Mouse (Mus musculus) midbrain, embryonic 13.5 days (tissue): ENCODE measurements around the gene Mapk6. TPM values are rescaled to one million over a fixed set of nuclear protein-coding genes. Genes with fewer than 3 reads are reported as not detected.

Experiments
- ATAC-seq: fragments of 200-750 bp; cut with Nextera tagmentation; 2 replicates; pipeline ENCODE4 v1.8.0; 2017; ENCODE audit warnings: mild to moderate bottlenecking, moderate TSS enrichment, moderate library complexity
- H3K27ac ChIP-seq: fragments of 300-500 bp; sonication (generic); 2 replicates; pipeline ENCODE4 v1.5.1; 2015; ENCODE audit warnings: inconsistent platforms, mild to moderate bottlenecking, moderate library complexity
- H3K27me3 ChIP-seq: fragments of 300-500 bp; sonication (generic); 2 replicates; pipeline ENCODE4 v1.6.1; 2015; ENCODE audit warnings: mild to moderate bottlenecking, inconsistent platforms
- H3K36me3 ChIP-seq: fragments of 300-500 bp; sonication (generic); 2 replicates; pipeline ENCODE4 v1.6.1; 2015; ENCODE audit warnings: mild to moderate bottlenecking, inconsistent platforms
- H3K4me1 ChIP-seq: fragments of 300-500 bp; sonication (generic); replicated peaks from 2 replicates; pipeline ENCODE4 v1.6.1; 2015; ENCODE audit warnings: inconsistent platforms
- H3K4me2 ChIP-seq: fragments of 300-500 bp; sonication (generic); replicated peaks from 2 replicates; pipeline ENCODE4 v1.6.1; 2015; ENCODE audit warnings: moderate library complexity, mild to moderate bottlenecking, inconsistent platforms
- H3K4me3 ChIP-seq: fragments of 300-500 bp; sonication (generic); replicated peaks from 2 replicates; pipeline ENCODE4 v1.5.1; 2015; ENCODE audit warnings: mild to moderate bottlenecking, inconsistent platforms
- H3K9ac ChIP-seq: fragments of 300-500 bp; sonication (generic); replicated peaks from 2 replicates; pipeline ENCODE4 v1.6.1; 2015; ENCODE audit warnings: mild to moderate bottlenecking, inconsistent platforms
- H3K9me3 ChIP-seq: fragments of 300-500 bp; sonication (generic); 2 replicates; pipeline ENCODE4 v1.6.1; 2016; ENCODE audit warnings: mild to moderate bottlenecking, inconsistent platforms
- WGBS: fragments of 180-500 bp; shearing (Covaris S2); methylation state at CpG from one replicate; pipeline ENCODE4 v1.1.7; 2015; 5-methylcytosine and 5-hydroxymethylcytosine counted together
- polyA plus RNA-seq: library from polyadenylated mRNA; unstranded; fragments of >200 nt; fragmentation: Nextera tagmentation; extraction: Ambion mirVana; gene quantifications from 2 replicates; pipeline ENCODE4 v1.2.1, GENCODE M21; 2015

The Mapk6 gene
- polyA plus RNA-seq, 1 experiment from 2014 or later, result 196 TPM

DNA sequence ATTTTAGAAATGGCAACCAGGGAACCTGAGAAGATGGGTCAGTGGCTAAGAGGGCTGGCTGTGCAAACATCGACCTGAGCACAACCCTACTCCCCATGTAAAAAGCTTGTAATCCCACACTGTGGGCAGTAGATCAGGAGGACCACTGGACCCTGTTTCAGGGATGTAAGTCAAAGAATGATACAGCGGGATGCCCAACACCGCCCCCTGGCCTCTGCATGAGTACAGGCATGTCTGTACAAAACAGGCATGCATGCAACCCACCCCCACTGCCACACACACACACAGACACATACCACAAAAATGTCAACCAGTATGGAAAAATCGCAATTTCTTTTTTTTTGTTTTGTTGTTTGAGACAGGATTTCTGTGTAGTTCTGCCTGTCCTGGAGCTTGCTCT lies 10.7 kb downstream of the Mapk6 start:
- no peak overlapping the region for H3K27ac ChIP-seq
- H3K4me3 ChIP-seq, result no peak overlapping the region
- peaks cover 34% of the 10 kb centered on the region for H3K4me1 ChIP-seq
- peaks cover 35% of the 10 kb centered on the region for H3K36me3 ChIP-seq
- H3K9me3 ChIP-seq, result no peaks in the 10 kb centered on the region
- no peaks in the 10 kb centered on the region for H3K27me3 ChIP-seq
- WGBS, result 95% methylated on average over 4 of the region's 4 CpGs
- no peak for ATAC-seq
- no peak overlapping the region for H3K9ac ChIP-seq
- no peak overlapping the region for H3K4me2 ChIP-seq

DNA sequence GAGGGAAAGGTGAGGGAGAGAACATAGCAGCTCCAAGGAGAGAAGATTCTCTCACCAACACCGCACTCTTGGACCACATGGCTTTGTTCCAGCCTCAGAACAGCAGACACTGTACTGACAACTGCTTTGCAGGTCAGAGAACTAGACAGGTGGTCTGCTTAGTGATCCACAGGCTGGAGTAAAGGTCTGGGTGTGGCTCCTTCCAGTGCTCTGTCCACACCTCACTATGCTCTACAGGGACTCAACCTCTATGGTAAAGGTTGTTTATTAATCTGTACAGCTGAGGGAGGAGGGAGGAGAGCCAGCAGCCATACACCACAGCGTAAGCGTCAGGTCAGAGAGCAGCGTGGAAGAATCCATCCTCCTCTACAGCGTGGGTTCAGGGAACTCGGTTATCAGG lies 13.8 kb downstream of the Mapk6 start:
- Histone ChIP-seq H3K27ac (no peak overlapping the region), H3K36me3 (peaks cover 65% of the 10 kb centered on the region), H3K4me1 (peaks cover 6% of the 10 kb centered on the region; the same call in 1 of the 2 replicates), H3K9ac (no peak overlapping the region), H3K27me3 (no peaks in the 10 kb centered on the region), H3K9me3 (no peaks in the 10 kb centered on the region), H3K4me3 (no peak overlapping the region), H3K4me2 (no peak overlapping the region)
- WGBS, result 96% methylated on average over 6 of the region's 6 CpGs
- ATAC-seq, result no peak

DNA sequence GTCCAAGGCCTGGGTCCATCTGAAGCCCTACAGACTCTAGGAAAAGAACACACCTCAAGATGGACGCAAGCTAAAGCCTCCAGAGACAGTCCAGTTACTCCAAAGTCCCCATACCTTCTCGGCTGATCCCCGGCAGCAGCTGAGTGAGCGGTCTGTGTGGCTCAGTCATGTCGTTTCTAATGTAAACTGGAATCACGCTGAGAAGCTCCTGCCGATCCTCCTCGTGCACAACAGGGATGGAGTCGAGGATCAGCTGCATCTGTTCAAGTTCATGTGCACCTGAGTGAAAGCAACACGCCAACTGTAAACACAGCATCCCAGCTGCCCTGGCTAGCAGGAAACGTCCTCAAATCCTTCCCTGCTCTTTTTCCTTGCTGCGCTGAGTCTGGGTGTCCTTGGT lies 16.6 kb downstream of the Mapk6 start:
- H3K27me3 ChIP-seq, result no peaks in the 10 kb centered on the region
- peaks cover 88% of the 10 kb centered on the region for H3K36me3 ChIP-seq
- WGBS, result 81% methylated on average over 12 of the region's 12 CpGs
- H3K4me2 ChIP-seq, result no peak overlapping the region
- H3K27ac ChIP-seq, result no peak overlapping the region
- no peak for ATAC-seq
- H3K9me3 ChIP-seq, result no peaks in the 10 kb centered on the region
- H3K9ac ChIP-seq, result no peak overlapping the region
- H3K4me1 ChIP-seq, result no peaks in the 10 kb centered on the region
- no peak overlapping the region for H3K4me3 ChIP-seq

DNA sequence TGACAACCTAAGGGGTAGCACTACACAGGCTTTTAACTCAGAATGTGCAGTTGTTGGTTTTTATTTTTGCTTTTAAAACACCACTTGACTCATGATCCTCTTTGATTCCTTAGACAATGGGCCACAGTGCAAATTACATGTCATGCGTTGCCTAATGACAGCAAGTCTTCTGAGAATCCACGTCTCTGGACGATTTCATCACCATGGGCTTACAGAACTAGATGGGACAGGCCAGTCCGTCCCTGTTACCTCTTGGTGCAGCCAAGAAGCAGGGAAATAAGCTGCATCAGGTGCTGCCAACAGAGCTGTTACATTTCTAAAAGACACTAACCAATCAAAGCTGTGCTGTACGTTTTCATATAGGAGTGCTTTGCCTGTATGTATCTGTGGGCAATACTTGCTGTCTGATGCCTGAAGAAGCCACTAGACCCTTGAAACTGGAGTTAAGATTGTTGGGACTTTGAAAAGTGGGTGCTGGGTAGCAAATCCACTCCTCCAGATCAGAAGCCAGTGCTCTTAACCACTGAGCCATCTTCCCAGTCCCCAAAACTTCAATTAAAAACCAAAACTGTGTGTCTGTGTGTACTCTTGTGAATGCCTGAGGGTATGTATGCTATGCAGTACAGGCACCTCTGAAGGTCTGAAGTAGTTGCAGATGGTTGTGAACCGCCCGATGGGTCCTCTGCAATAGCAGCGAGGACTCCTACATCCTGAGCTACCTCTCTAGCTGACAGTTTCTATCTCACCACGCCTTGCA lies 24.4 kb downstream of the Mapk6 start:
- 81% methylated on average over 9 of the region's 9 CpGs for WGBS
- no peak for ATAC-seq
- no peak overlapping the region for H3K4me2 ChIP-seq
- H3K9me3 ChIP-seq, result no peaks in the 10 kb centered on the region
- H3K9ac ChIP-seq, result no peak overlapping the region
- no peak overlapping the region for H3K27ac ChIP-seq
- no peaks in the 10 kb centered on the region for H3K4me1 ChIP-seq
- peaks cover 45% of the 10 kb centered on the region for H3K36me3 ChIP-seq
- H3K4me3 ChIP-seq, result no peak overlapping the region
- H3K27me3 ChIP-seq, result no peaks in the 10 kb centered on the region

DNA sequence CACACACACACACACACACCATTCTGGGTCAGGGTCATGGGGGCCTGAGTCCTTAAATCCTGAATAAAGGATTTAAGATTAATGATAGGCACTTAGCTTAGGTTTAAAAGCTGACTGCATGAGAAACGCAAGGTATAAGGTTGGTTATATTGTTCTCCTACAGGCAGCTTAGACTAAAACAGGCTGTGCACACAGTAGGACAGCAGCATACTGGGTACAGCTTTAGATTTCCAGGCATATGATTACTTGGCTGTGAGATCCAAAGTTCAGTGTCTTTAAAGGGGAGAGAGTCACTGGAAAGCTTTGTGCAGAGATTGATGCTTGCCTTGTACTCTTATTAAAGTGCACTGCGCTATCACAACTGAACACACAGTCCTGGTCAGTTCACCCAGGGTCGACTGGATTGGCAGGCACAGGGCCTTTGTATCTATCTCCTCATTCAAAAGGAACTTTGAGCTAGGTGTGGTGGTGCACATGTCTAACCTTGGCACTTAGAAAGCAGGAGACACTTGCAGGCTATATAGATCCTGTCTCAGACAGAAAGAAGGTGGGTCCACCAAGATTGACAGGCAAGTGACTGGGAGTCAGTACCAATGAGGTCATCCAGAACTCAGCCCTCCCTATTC lies 25.4 kb downstream of the Mapk6 start:
- 83% methylated on average over 3 of the region's 3 CpGs for WGBS
- Histone ChIP-seq H3K4me1 (no peaks in the 10 kb centered on the region), H3K36me3 (peaks cover 38% of the 10 kb centered on the region), H3K4me2 (no peak overlapping the region), H3K27me3 (no peaks in the 10 kb centered on the region), H3K9me3 (no peaks in the 10 kb centered on the region), H3K4me3 (no peak overlapping the region), H3K9ac (no peak overlapping the region), H3K27ac (no peak overlapping the region)
- ATAC-seq, result 0 out of 2 replicates have a peak, but pooled peaks have one; percentile 45

DNA sequence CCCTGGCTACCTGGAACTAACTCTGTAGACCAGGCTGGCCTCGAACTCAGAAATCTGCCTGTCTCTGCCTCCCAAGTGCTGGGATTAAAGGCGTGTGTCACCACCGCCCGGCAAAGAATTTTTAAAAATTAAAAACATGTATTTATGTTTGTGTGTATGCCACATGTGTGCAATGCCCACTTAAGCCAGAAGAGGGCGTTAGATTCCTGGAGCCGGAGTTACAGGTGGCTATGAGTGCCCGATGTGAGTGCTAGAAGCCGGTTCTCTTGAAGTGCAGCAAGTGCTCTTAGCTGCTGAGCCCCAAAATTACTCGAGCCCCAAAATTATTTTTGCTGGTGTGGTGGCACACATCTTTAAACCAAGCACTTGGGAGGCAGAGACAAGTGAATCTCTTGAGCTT lies 26.0 kb downstream of the Mapk6 start:
- Histone ChIP-seq H3K4me1 (no peaks in the 10 kb centered on the region), H3K36me3 (peaks cover 31% of the 10 kb centered on the region), H3K9ac (no peak overlapping the region), H3K27me3 (no peaks in the 10 kb centered on the region), H3K4me2 (no peak overlapping the region), H3K27ac (no peak overlapping the region), H3K4me3 (no peak overlapping the region), H3K9me3 (no peaks in the 10 kb centered on the region)
- WGBS, result 83% methylated on average over 9 of the region's 9 CpGs
- no peak for ATAC-seq

DNA sequence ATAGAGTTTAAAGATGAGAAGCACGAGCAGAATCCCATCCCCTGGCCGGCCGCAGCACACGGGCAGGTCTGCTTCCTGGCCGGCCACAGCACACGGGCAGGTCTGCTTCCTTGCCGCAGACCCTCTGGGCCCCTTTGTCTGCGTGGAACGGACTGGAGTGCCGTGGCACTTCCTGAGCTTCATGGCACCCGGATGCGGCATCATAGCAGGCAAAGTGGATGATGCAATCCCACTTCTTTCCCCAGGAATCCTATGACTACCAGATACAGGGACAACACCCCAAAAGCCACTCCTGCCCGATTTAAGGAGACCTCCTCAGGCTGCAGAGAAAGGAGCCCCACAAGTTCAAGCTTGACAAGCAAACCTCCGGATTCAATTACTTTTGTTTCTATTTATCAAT lies 27.0 kb downstream of the Mapk6 start:
- H3K4me2 ChIP-seq, result no peak overlapping the region
- WGBS, result 93% methylated on average over 14 of the region's 14 CpGs
- peaks cover 26% of the 10 kb centered on the region for H3K36me3 ChIP-seq
- H3K27me3 ChIP-seq, result no peaks in the 10 kb centered on the region
- no peaks in the 10 kb centered on the region for H3K4me1 ChIP-seq
- H3K27ac ChIP-seq, result no peak overlapping the region
- no peaks in the 10 kb centered on the region for H3K9me3 ChIP-seq
- no peak for ATAC-seq
- H3K4me3 ChIP-seq, result no peak overlapping the region
- no peak overlapping the region for H3K9ac ChIP-seq

- H3K36me3 ChIP-seq, result no peaks in the 10 kb centered on the region
- no peak overlapping the region for H3K27ac ChIP-seq
- H3K4me2 ChIP-seq, result no peak overlapping the region
- H3K9me3 ChIP-seq, result 0 out of 2 replicates have a peak, but pooled peaks cover 6% of the 10 kb centered on the region
- no peaks in the 10 kb centered on the region for H3K4me1 ChIP-seq
- no peaks in the 10 kb centered on the region for H3K27me3 ChIP-seq
- 89% methylated on average over 2 of the region's 2 CpGs for WGBS
- no peak overlapping the region for H3K4me3 ChIP-seq
- no peak overlapping the region for H3K9ac ChIP-seq
- no peak for ATAC-seq
These were observed 31.0 kb downstream of the Mapk6 start for GRCm38 (mm10) chr9:75378774-75379173.

DNA sequence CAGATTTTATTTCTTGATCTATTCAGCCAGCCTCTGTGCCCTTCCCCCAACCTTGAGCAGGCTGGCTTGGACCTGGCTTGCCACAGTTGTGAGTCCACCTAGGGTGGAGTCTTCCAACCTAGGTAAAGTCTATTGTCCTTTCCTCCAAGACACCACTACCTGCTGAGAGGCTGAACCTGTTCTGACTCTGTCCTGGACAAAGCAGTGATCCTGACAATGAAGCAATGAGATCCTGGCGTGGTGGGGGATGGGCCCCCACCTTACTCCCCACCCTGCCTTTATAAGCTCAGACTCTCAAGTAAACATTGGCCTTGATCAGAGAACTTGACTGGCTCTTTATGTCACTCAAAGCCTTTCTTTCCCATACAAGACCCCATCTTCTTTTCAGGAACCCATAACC lies 33.4 kb downstream of the Mapk6 start:
- Histone ChIP-seq H3K4me2 (no peak overlapping the region), H3K4me1 (no peaks in the 10 kb centered on the region), H3K27ac (no peak overlapping the region), H3K27me3 (no peaks in the 10 kb centered on the region), H3K9ac (no peak overlapping the region), H3K4me3 (no peak overlapping the region), H3K9me3 (0 out of 2 replicates have a peak, but pooled peaks cover 6% of the 10 kb centered on the region), H3K36me3 (no peaks in the 10 kb centered on the region)
- no peak for ATAC-seq
- 68% methylated on average over 1 of the region's 1 CpGs for WGBS

DNA sequence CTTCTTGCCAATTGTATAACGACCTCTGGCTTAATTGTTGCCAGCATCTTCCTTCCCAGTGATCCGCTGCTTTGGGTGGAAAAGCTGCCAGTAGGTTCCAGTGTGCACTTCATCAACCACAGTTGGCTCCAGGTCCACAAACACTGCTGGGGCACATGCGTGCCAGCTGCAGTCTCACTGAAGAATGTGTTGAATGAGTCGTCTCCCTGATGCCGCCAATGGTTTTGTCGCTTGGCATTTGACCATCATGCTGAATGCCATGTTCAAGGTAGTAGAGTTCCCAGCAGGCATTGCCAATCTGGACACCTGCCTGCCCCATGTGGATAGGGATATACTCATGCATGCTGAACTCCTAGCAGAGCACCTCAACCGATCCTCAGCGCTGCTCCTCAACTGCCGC lies 34.2 kb downstream of the Mapk6 start:
- no peaks in the 10 kb centered on the region for H3K4me1 ChIP-seq
- H3K27me3 ChIP-seq, result no peaks in the 10 kb centered on the region
- H3K27ac ChIP-seq, result no peak overlapping the region
- no peak overlapping the region for H3K9ac ChIP-seq
- H3K9me3 ChIP-seq, result 0 out of 2 replicates have a peak, but pooled peaks cover 6% of the 10 kb centered on the region
- H3K36me3 ChIP-seq, result no peaks in the 10 kb centered on the region
- no peak for ATAC-seq
- 96% methylated on average over 9 of the region's 9 CpGs for WGBS
- H3K4me3 ChIP-seq, result no peak overlapping the region
- no peak overlapping the region for H3K4me2 ChIP-seq

- H3K9ac ChIP-seq, result no peak overlapping the region
- ATAC-seq, result no peak
- no peaks in the 10 kb centered on the region for H3K4me1 ChIP-seq
- 74% methylated on average over 3 of the region's 3 CpGs for WGBS
- no peak overlapping the region for H3K4me2 ChIP-seq
- H3K9me3 ChIP-seq, result no peaks in the 10 kb centered on the region
- no peaks in the 10 kb centered on the region for H3K27me3 ChIP-seq
- H3K27ac ChIP-seq, result no peak overlapping the region
- no peaks in the 10 kb centered on the region for H3K36me3 ChIP-seq
- no peak overlapping the region for H3K4me3 ChIP-seq
These were observed 41.0 kb downstream of the Mapk6 start for GRCm38 (mm10) chr9:75368779-75369178.

DNA sequence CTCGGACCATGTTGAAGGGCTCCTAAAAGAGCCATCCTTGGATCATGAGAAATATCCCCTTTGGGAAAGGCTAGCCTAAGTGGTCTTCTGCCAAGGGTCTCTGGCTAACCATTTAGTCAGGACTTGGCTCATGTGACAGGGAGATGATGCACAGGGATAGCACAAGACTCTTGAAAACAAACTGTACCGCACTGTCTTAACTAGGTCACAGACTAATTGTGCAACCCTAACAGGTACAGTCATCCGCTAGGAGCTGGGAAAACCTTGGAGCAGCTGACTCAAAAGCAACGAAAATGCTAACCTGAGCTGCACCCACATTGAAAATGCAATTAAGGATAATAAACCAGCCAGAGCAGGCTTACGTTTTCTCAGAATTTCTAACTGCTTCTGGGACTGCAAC lies 43.6 kb downstream of the Mapk6 start:
- Histone ChIP-seq H3K4me1 (no peaks in the 10 kb centered on the region), H3K4me2 (no peak overlapping the region), H3K36me3 (no peaks in the 10 kb centered on the region), H3K9me3 (no peaks in the 10 kb centered on the region), H3K9ac (no peak overlapping the region), H3K27me3 (no peaks in the 10 kb centered on the region), H3K27ac (no peak overlapping the region), H3K4me3 (no peak overlapping the region)
- ATAC-seq, result no peak
- 82% methylated on average over 5 of the region's 5 CpGs for WGBS
